Mouse (Mus musculus) CH12.LX (cell line): ENCODE data around the gene Cry2.

ENCODE experiments used
- CTCF ChIP-seq, 2 experiments: IDR thresholded peaks in 1 of 2; conservative IDR thresholded peaks in 1 of 2; 2 replicates each; pipeline ENCODE4 v1.5.1; 2011 to 2012; ENCODE audit warnings: low read depth in 2 of 2, low read length in 2 of 2, improper control_type of control experiment in 1 of 2, inconsistent platforms in 1 of 2, mild to moderate bottlenecking in 1 of 2, moderate library complexity in 1 of 2
- HCFC1 ChIP-seq: IDR thresholded peaks from 2 replicates; pipeline ENCODE4 v1.6.1; 2012; ENCODE audit warnings: low read depth, mild to moderate bottlenecking, inconsistent platforms, low read length, improper control_type of control experiment
- MEF2A ChIP-seq: IDR thresholded peaks from 2 replicates; pipeline ENCODE4 v1.6.1; 2014; ENCODE audit warnings: low read depth, mild to moderate bottlenecking, inconsistent platforms, low read length, improper control_type of control experiment, borderline replicate concordance
- POLR2A ChIP-seq: IDR thresholded peaks from 2 replicates; pipeline ENCODE4 v1.6.1; 2011; ENCODE audit warnings: low read depth, mild to moderate bottlenecking, improper control_type of control experiment, low read length
- SIN3A ChIP-seq: IDR thresholded peaks from 2 replicates; pipeline ENCODE4 v1.6.1; 2012; ENCODE audit warnings: low read length, improper control_type of control experiment, inconsistent platforms

DNA sequence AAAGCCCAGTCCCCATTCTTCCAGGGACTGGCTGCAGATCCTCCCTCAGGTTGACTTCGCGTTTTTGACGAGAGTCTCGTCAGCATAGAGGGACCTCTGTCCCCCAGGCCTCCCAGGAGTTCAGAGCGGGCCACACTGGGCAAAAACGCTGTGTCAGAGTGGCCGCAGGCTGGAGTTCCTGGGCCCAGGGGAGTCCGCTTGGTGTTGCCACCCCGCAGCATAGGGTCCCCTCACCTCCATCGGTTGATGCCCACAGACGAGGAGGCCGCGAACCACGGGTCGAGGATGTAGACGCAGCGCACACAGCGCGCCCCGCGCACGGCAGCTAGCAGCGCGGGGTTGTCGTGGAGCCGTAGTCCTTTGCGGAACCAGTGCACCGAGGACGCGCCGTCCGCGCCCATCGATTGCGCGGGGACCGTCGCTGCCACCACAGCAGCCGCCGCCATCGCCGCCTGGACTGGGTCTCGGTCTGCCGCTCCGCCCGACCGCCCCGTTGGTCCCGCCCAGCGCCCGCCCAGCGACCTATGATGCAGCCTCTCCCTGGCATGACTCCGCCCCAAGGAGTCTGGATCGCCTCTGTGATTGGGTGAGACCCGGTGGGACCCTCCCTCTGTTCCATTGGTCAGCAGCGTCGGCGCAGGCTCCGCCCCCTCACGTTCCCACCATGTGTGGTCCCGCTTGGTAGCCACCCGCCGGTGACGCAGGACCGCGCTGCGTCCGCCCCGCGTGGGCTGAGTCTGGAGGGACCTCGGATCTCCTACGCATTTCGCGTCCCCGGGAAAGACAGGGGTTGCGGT is at the start of gene Cry2:
- TF ChIP-seq SIN3A, result peak; percentile 91; the same call in 1 of the 2 replicates
- peak; percentile 8; the same call in 1 of the 2 replicates for TF ChIP-seq HCFC1
- TF ChIP-seq CTCF (conservative IDR thresholded peaks at IDR 0.05 in 1 of 2, IDR thresholded peaks at IDR 0.05 in 1 of 2; ENCODE audit: low read depth in 2 of 2, low read length in 2 of 2), result no peak
- TF ChIP-seq POLR2A, result peak; percentile 90
- TF ChIP-seq MEF2A, result no peak; the same call in 1 of the 2 replicates
